Mouse (Mus musculus) cerebellum, postnatal 36 days (tissue): ENCODE measurements around the gene Arhgap15.

Source experiments
- DNase-seq, 2 experiments: peaks; one replicate each; pipeline ENCODE4 v3.0.0; 2021 to 2022; ENCODE audit warnings: mixed read lengths in 2 of 2

Gene Arhgap15

DNA sequence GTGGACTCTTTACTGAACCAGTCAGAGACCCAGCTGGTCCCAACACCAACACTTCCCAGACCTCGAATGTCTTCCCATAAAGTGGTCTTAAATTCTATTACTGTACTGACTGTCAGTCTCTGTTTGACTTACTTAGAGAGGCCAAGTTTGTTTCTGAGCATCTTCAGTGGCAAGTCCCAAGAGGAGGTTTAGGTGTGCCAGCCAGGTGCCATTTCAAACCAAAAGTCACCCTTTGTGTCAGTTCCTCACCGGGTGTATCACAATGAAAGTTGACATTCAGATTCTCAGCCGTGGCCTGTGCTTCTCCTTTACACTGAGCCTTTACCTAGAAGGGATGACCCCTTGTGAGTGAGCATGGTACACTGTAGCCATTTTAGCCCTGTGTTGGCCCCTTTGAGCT, 560.5 kb downstream of the Arhgap15 start:
- DNase-seq = no peak

DNA sequence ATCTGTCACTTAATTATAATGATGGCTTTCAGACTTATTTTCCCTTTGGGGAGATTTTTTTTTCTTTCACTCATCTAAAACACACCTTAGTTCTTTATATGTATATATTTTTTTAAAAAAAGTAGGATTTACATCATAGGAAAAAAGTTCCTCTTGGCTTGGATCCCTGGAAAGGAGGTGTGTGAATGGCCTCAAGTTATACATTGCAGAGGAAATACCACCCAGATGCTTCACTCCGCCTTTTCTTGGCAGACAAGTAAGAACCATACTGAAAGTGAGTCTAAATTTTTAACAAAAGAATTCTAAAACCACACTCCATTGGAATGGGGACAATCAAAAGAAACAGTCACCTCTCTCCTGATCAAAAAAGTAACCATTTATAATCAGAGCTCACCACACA, 560.9 kb downstream of the Arhgap15 start:
- DNase-seq = no peak

GRCm38 (mm10) chr2:44310095-44310748, 561.6 kb downstream of the Arhgap15 start:
- no peak for DNase-seq

GRCm38 (mm10) chr2:44311216-44311615, 562.6 kb downstream of the Arhgap15 start:
- DNase-seq = no peak

DNA sequence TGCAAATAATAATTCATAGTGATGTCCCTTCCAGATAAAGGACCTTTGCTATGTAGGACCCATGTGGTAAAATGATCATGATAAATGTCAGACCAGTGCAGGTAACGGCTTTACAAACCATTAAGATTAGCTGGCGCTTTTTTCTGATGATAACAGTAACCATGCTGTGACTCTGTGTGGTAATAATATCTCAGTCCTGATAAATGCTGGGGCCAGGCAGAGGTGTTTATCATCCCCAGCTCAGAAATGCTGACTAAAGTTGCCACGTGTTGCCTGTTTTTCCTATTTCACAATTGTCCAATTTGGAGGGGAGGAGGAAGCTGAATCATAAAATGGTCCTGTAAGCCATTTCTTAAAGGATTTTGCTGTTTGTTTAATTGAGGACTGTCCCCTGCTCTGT, 564.9 kb downstream of the Arhgap15 start:
- DNase-seq = no peak

GRCm38 (mm10) chr2:44318436-44318835, 569.8 kb downstream of the Arhgap15 start:
- no peak for DNase-seq

DNA sequence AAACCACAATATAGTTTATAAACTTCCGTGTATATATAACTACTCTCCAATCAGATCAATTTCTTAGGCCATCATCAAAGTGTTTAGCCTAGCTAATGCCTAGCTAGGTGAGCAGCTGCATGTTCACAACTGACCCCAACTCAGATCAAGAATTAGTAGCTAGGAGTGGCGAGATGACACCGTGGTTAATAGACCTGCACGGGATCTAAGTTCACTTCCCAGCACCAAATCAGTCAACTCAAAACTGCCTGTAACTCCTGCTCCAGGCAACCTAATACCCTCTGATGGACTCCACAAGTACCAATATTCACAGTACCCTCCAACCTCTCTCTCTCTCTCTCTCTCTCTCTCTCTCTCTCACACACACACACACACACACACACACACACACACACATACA, 570.9 kb downstream of the Arhgap15 start:
- no peak for DNase-seq

- DNase-seq = no peak
Observed at GRCm38 (mm10) chr2:44323813-44324212, 575.2 kb downstream of the Arhgap15 start.

GRCm38 (mm10) chr2:44333295-44333694, 584.7 kb downstream of the Arhgap15 start:
- DNase-seq = no peak

DNA sequence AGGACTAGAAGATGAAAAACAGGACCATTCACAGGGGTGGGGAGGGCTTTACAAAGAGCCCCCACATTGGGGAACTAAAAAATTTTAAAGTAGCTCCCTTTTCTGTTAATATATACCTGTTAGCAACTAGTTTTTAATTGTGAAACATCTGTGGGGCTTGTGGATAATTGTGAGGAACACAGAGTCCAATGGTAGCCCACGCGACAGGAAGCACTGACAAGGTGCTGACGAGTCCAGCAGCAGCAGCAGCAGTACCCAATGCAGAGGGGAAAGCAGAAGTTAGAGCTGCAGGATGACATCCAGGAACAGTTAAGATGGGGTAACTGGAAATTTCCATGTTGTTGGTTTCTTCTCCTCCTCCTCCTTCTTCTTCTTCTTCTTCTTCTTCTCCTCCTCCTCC, 585.4 kb downstream of the Arhgap15 start:
- no peak for DNase-seq

- DNase-seq = no peak
Observed at GRCm38 (mm10) chr2:44334517-44334916, 585.9 kb downstream of the Arhgap15 start.

DNA sequence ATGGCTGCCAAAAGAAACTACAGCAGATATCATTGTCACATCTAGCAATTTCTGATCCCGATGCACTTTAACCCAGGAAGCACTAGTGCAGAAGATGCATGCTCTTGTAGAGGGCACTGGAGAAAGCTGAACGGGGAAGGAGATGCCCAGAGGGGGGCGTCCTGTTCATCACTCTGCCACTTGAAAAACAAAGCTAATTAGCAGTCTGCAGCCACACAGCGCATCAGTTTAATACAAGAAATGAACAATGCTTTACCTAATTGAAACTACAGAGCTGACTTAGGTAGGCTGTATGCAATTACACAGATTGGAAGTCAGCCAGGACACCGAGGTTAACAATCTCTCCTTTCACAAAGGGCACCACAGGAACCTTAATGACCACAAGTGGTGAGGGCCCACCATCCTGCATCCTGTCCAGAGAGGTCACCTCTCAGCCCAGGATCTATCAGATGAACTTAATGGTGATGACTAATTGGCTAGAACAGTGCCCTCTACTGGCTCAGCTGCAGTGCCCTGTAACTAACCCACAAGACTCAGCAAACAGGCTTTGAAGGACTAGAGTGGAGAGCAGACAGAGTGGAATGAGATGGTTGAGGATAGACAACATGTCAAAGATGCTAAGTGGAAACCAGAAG, 588.2 kb downstream of the Arhgap15 start:
- peak in 1 of 2 experiments; percentile 13 for DNase-seq

DNA sequence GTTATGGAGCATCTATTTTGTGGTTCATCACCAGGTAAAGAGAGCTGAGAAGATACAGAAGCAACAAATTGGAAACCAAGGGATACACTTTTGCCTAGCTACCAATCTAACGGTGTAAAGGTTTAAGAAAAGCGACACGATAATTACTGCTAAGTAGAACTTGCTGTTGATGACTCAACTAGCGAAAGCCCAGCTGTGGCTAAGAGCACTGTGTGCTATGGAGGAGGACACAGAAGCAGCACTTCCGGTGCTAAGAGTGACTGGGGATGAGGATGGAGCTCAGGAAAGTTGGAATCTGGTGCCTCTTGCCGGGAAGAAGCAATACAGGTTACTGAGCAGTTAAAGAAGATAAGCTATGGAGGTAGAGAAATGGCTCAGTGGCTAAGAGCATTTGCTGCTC, 589.8 kb downstream of the Arhgap15 start:
- DNase-seq = no peak

GRCm38 (mm10) chr2:44341091-44341571, 592.5 kb downstream of the Arhgap15 start:
- DNase-seq = no peak

- DNase-seq = no peak
Observed at GRCm38 (mm10) chr2:44344861-44345260, 596.2 kb downstream of the Arhgap15 start.

DNA sequence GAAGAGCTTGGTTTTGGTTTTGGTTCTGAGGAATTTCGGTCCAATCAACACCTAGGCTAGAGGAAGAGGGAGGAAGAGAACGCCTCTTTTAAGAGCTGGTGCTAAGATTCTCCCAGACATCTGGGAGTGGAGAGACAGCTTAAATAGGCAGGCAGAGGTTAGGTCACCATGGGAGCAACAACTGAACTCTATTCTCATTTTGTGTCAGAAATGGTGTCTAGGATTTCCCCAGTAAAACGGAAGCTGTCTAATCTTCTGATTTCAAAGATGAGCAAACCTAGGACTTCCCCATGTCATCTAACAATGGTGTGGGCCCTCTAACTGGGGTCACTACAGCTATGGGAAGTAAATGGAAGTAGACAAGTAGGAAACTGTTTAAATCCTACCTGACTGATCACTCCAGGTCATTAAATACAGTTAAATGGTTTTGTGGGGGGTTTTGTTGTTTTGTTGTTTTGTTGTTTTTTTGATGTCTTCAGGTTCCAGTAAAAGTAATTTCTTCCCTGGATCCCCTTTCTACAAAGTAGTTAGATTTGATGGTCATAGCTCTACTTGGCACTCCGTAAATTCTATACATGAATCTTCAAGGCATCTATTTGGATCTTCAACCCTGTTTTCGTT, 596.8 kb downstream of the Arhgap15 start:
- no peak for DNase-seq

GRCm38 (mm10) chr2:44346184-44346583, 597.6 kb downstream of the Arhgap15 start:
- DNase-seq = no peak

DNA sequence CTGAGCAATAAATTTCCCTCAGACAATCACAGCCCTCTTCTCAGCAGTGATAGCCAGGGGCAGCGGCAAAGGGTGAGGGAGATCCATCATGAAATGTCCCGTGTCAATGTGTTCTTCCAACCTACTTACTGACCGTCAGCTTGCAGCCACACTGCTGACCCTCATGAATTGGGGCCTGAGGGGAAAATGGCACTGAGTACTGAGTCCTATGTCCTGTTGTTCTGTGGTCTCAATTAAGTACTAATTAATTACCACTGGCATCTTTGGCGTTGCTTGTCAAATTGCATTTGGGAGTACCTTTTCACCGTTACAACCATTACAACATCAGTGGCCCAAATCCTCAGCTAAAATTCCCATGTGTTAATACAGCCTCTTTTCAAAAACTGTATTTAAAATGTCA, 599.2 kb downstream of the Arhgap15 start:
- no peak for DNase-seq

- no peak for DNase-seq
Observed at GRCm38 (mm10) chr2:44349101-44349500, 600.5 kb downstream of the Arhgap15 start.

DNA sequence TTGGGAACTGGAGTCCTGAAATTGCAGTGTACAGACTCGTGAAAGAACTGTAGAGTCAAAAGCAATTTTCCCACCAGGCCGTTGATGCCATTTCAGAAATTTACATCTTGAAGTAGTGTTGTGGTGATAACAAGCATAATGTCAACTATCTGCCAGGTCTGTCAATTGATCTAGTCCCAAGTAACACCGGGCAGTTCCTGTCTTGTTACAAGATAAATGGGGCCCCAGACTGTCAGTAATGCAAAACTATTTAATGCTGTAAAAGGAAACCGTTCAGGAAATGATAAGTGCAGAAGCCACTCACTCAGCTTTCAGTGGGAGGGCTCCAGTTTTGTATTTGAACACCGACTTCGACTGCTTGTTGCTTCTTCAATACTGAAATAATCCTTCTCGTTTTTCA, 604.3 kb downstream of the Arhgap15 start:
- no peak for DNase-seq

DNA sequence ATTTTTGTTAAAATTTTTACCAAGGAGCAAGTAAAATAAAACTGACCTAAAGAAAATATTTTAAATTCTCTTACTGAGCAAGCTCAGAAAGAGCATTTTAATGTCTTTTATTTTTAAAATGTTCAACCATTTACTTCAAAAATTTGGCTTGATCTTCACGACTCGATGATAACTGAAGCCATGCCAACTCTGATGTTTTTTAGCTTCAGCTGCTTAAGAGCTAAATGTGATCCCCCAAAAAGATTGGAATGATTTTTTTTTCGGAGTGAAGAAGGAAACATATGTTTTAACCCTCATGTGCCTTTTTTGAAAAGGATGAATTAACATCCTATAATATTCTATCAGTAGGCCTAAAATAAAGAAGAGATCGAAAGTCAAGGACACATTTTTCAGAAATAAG, 605.0 kb downstream of the Arhgap15 start:
- DNase-seq = no peak

- DNase-seq = no peak
Observed at GRCm38 (mm10) chr2:44354786-44355185, 606.2 kb downstream of the Arhgap15 start.

- no peak for DNase-seq
Observed at GRCm38 (mm10) chr2:44355316-44355715, 606.7 kb downstream of the Arhgap15 start.

DNA sequence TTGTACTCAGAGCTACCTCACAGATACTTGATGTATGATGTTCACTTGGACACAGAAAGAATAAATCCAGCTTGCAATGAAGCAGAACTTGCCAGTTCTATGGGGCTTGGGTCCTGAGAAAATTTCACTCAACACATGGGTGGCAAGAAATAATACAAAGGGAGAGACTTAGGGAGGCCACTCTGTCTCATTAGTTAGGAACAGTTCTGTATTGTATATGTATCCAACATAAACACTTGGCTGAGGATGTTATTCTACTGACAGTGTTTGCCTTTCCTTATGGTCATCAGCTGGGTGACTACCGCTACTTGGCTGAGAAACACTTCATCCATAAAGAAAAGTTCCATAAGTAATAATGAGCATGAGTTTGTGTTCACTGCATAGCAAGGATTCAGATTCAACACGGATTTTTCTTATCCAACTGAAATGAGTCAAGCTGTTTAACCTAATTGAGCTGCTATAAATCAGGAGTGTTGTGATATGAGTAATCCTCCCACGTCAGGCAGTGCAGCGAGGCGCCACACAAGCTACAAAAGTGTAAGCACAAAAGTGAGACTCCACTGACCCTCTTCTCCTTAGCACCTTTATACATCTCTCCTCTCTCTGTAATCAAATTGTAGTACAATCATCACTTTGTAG, 607.7 kb downstream of the Arhgap15 start:
- no peak for DNase-seq
